Mouse (Mus musculus): ENCODE data around the gene Odc1.

DNA sequence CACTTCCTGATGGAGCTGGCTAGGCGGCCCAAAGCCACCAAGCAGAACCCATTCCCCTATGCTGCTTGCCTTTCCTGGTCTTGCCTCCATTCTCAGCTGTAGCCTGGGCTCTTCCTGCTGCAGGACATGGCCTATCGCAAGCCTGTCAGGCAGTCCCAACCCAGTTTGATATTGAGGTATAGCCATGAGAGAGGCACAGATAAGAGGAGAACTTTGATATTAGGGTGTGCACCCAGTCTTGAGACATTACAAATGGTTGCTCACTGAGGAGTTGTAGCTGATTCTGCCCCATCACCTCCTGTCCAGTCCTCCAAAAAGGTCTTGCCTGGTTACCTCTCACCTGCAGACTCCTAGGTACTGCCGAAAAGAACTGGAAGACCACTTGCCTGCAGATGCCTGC lies 6.5 kb upstream of the Odc1 start:
- TF ChIP-seq CTCF (IDR thresholded peaks at IDR 0.05; ENCODE audit: control insufficient read depth, insufficient read depth, insufficient replicate concordance, low read depth, low read length) (no peak), POLR2A (IDR thresholded peaks at IDR 0.05; ENCODE audit: control insufficient read depth, low read depth, low read length) (no peak)
